ENCODE assay signal across 24 mouse cellular contexts in the genomic region with DNA sequence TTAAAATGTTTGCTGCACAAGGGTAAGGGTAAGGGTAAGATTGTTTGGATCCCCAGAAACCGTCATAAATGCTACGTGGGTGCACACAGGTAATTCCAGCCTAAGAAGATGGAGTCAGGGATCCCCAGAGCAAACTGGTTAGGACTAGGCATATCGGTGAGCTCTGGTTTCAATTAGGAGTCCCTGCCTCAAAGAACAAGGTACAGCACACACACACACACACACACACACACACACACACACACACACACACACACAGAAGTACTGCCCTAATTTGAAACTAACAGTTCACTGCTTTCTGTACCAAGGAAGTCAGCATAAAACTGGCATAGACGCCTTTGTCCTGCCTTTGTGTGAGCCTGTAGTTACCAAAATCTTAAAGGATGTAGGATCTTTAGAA. TPM values are rescaled to one million over a fixed set of nuclear protein-coding genes. Genes with fewer than 3 reads are reported as not detected.
"Had no signal": no experiment of that assay in that cellular context is flagged by ENCODE, and none has a peak within 500 bp of the region (broad histone marks: within the 10 kb centered on the region; RNA-seq: fewer than 3 reads in every experiment).

No protein-coding gene starts in this region.

- H3K4me3 ChIP-seq: lung, embryonic 15.5 days; megakaryocyte, embryonic 14.5 days; midbrain, embryonic 12.5 days; midbrain, embryonic 15.5 days; neural tube, embryonic 12.5 days; stomach, embryonic 15.5 days had no signal

- H3K9ac ChIP-seq: liver, postnatal 0 days; lung, embryonic 15.5 days; midbrain, embryonic 12.5 days; midbrain, embryonic 15.5 days; neural tube, embryonic 12.5 days; stomach, embryonic 15.5 days had no signal

- H3K27ac ChIP-seq: lung, embryonic 15.5 days; macrophage; midbrain, embryonic 12.5 days; midbrain, embryonic 15.5 days; neural tube, embryonic 12.5 days; stomach, embryonic 15.5 days; stomach, postnatal 0 days had no signal

- H3K9me3 ChIP-seq: lung, embryonic 15.5 days; megakaryocyte, embryonic 14.5 days; midbrain, embryonic 12.5 days; midbrain, embryonic 15.5 days; neural tube, embryonic 12.5 days; stomach, embryonic 15.5 days had no signal

- DNase-seq: liver, postnatal 0 days; lung, adult 2 months; lung, postnatal 14 days; lung, postnatal 36 days; right cerebral cortex, postnatal 25 days; right cerebral cortex, postnatal 4 days; spleen, adult 18-20 months; thymus, adult 2 months; thymus, postnatal 25 days; thymus, postnatal 4 days had no signal

- H3K36me3 ChIP-seq: lung, embryonic 15.5 days; midbrain, embryonic 12.5 days; midbrain, embryonic 15.5 days; neural tube, embryonic 12.5 days; stomach, embryonic 15.5 days had no signal

- H3K4me2 ChIP-seq: lung, embryonic 15.5 days; midbrain, embryonic 12.5 days; midbrain, embryonic 15.5 days; neural tube, embryonic 12.5 days; stomach, embryonic 15.5 days had no signal

- ATAC-seq: liver, postnatal 0 days; lung, postnatal 0 days; midbrain, embryonic 15.5 days had no signal

RNA-seq across cellular contexts. Expression of a gene that starts 15.7 kb away (rescaled TPM):
- total RNA-seq: monocyte, adult 5-6 weeks; neutrophil, adult 5-6 weeks had no signal
- polyA plus RNA-seq: liver, postnatal 0 days; macrophage had no signal

RNA-seq across cellular contexts. Expression of a gene that starts 17.5 kb away (rescaled TPM):
- total RNA-seq: megakaryocyte progenitor cell, adult 5-6 weeks; monocyte, adult 5-6 weeks; neutrophil, adult 5-6 weeks had no signal
- polyA plus RNA-seq: macrophage had no signal

RNA-seq across cellular contexts. Expression of a gene that starts 34.1 kb away (rescaled TPM):
- total RNA-seq: megakaryocyte progenitor cell, adult 5-6 weeks; midbrain, postnatal 0 days had no signal
- polyA plus RNA-seq: macrophage; midbrain, embryonic 12.5 days; midbrain, embryonic 15.5 days; midbrain, postnatal 0 days; neural tube, embryonic 12.5 days; neural tube, embryonic 14.5 days had no signal
